Mouse (Mus musculus) MEL (cell line): ENCODE results near the gene Lmx1b.

Source experiments
- ELF1 ChIP-seq: IDR thresholded peaks from 2 replicates; pipeline ENCODE4 v1.6.1; 2014; ENCODE audit warnings: low read depth, mild to moderate bottlenecking, inconsistent platforms, low read length, improper control_type of control experiment, moderate library complexity
- EP300 ChIP-seq, 2 experiments: IDR thresholded peaks; 2 replicates each; pipeline ENCODE4 v1.6.1; 2011; ENCODE audit warnings: improper control_type of control experiment in 2 of 2, low read length in 2 of 2, low read depth in 1 of 2, mild to moderate bottlenecking in 1 of 2
- GABPA ChIP-seq: IDR thresholded peaks from 2 replicates; pipeline ENCODE4 v1.6.1; 2012; ENCODE audit warnings: low read depth, mild to moderate bottlenecking, inconsistent platforms, low read length, improper control_type of control experiment, moderate library complexity
- MYB ChIP-seq: IDR thresholded peaks from 2 replicates; pipeline ENCODE4 v1.6.1; 2011; ENCODE audit warnings: mild to moderate bottlenecking, low read depth, low read length, improper control_type of control experiment
- TAL1 ChIP-seq: IDR thresholded peaks from 2 replicates; pipeline ENCODE4 v1.6.1; 2012; ENCODE audit warnings: mild to moderate bottlenecking, inconsistent platforms, low read length, moderate library complexity, mixed read lengths
- TBP ChIP-seq: IDR thresholded peaks from 2 replicates; pipeline ENCODE4 v1.8.0; 2011; ENCODE audit warnings: low read depth, low read length, improper control_type of control experiment
- ZKSCAN1 ChIP-seq: IDR thresholded peaks from 2 replicates; pipeline ENCODE4 v1.6.1; 2012; ENCODE audit warnings: low read depth, mild to moderate bottlenecking, inconsistent platforms, low read length, improper control_type of control experiment, moderate library complexity

DNA sequence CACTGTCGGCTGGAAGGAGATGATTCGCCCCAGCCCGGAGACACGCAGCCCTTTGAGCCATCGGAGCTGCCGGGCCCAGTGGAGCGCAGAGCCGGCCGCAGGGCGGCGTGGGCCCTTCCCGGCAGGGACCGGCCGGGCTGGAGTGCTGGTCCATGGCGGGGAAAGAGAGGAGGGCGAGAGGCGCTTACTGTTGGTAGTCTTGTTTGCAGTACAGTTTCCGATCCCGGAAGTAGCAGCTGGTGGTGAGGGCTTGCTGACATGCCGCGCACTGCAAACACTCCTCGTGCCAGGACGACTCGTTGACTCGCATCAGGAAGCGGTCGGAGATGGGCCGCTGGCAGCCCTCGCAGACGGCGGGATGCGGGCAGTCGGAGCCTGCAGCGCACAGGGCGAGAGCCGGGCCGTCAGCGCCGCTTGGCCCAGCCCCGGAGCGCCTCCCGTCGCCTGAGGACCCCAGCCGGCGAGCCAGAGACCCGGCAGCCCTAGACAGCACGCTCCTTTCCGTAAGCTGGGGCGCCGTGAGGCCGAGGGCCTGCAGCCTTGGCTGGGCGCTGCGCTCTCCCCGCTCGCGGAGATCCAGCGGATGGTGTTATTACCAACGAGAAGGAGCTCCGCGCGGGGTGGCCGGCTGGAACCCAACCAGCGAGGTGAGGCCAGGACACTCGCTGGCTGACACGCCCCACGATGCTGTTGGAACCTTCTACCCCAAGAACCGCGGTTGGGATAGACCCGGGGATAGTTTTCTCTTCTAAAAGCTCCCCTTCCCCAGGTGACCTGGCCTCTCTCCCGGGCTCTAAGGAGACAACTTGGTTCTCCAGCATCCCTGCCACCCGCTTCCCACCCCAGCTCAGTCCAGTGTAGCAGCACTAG lies 775 bp downstream of the Lmx1b start:
- TF ChIP-seq TBP (no peak), TAL1 (no peak), ELF1 (no peak), MYB (no peak), GABPA (no peak), EP300 (IDR thresholded peaks at IDR 0.05; ENCODE audit: low read depth in 1 of 2, low read length in 2 of 2) (no peak), ZKSCAN1 (no peak)
